6 mouse cellular contexts compared by ENCODE assay signal in genomic region chr8:71815813-71816212, GRCm38 (mm10).
DNase-seq lines count a peak whose midpoint lies in the region; ATAC-seq and TF ChIP-seq lines count a peak whose summit lies in the region.
"Not testable (repeated sequence)": the region's sequence is repeated elsewhere in the genome, so short reads cannot be mapped to it uniquely, and the experiment has no call there.

No protein-coding gene starts in this region.

- not testable (repeated sequence) for H3K36me3 ChIP-seq in forebrain, embryonic 11.5 days (ENCODE audit: control insufficient read depth, insufficient read depth, low read length); hindbrain, embryonic 10.5 days; hindbrain, postnatal 0 days (ENCODE audit: insufficient read depth, low read length); lung, embryonic 14.5 days (ENCODE audit: insufficient read depth); midbrain, postnatal 0 days (ENCODE audit: insufficient read depth, low read length)

- not testable (repeated sequence) for H3K4me2 ChIP-seq in forebrain, embryonic 11.5 days (ENCODE audit: low read depth, low read length, severe bottlenecking); hindbrain, postnatal 0 days (ENCODE audit: low read depth, low read length); lung, embryonic 14.5 days; midbrain, postnatal 0 days (ENCODE audit: low read depth, low read length, poor library complexity, severe bottlenecking)

- not testable (repeated sequence) for ATAC-seq in forebrain, embryonic 11.5 days (replicated peaks; ENCODE audit: low FRiP score); hindbrain, postnatal 0 days; lung, embryonic 14.5 days (ENCODE audit: insufficient read depth); midbrain, postnatal 0 days (ENCODE audit: low FRiP score)

- TF ChIP-seq CTCF in hindbrain, postnatal 0 days (IDR thresholded peaks at IDR 0.05; ENCODE audit: low read depth); lung, embryonic 14.5 days (IDR thresholded peaks at IDR 0.05; ENCODE audit: low read depth); midbrain, postnatal 0 days (IDR thresholded peaks at IDR 0.05): not testable (repeated sequence)

- H3K27me3 ChIP-seq in forebrain, embryonic 11.5 days (ENCODE audit: control insufficient read depth, insufficient read depth, low read length); hindbrain, embryonic 10.5 days (ENCODE audit: insufficient read depth, poor library complexity, severe bottlenecking); hindbrain, postnatal 0 days (ENCODE audit: insufficient read depth, low read length); lung, embryonic 14.5 days (ENCODE audit: insufficient read depth, low read length); midbrain, postnatal 0 days (ENCODE audit: insufficient read depth, low read length): not testable (repeated sequence)

- not testable (repeated sequence) for H3K4me1 ChIP-seq in forebrain, embryonic 11.5 days (replicated peaks; ENCODE audit: control insufficient read depth, insufficient read depth, low read length); hindbrain, embryonic 10.5 days (replicated peaks); hindbrain, postnatal 0 days (ENCODE audit: insufficient read depth, low read length); lung, embryonic 14.5 days (ENCODE audit: insufficient read depth); midbrain, postnatal 0 days (ENCODE audit: insufficient read depth, low read length)

- H3K27ac ChIP-seq in forebrain, embryonic 11.5 days (ENCODE audit: low read depth, low read length); hindbrain, embryonic 10.5 days; hindbrain, postnatal 0 days; lung, embryonic 14.5 days (ENCODE audit: low read depth); midbrain, postnatal 0 days (ENCODE audit: low read depth, low read length): not testable (repeated sequence)

- H3K4me3 ChIP-seq in forebrain, embryonic 11.5 days (ENCODE audit: low read depth, low read length); hindbrain, embryonic 10.5 days; hindbrain, postnatal 0 days (ENCODE audit: low read length); lung, embryonic 14.5 days (ENCODE audit: low read depth, low read length); midbrain, postnatal 0 days (ENCODE audit: low read depth, low read length): not testable (repeated sequence)

- not testable (repeated sequence) for H3K9ac ChIP-seq in forebrain, embryonic 11.5 days (ENCODE audit: low read length); hindbrain, postnatal 0 days (replicated peaks; ENCODE audit: low read length); lung, embryonic 14.5 days; midbrain, postnatal 0 days (replicated peaks; ENCODE audit: low read length, poor library complexity, severe bottlenecking)

- not testable (repeated sequence) for H3K9me3 ChIP-seq in forebrain, embryonic 11.5 days (ENCODE audit: control insufficient read depth, low read length); hindbrain, postnatal 0 days (ENCODE audit: low read length); lung, embryonic 14.5 days (ENCODE audit: low read depth, low read length); midbrain, postnatal 0 days (ENCODE audit: low read length)
- H3K9me3 ChIP-seq in hindbrain, embryonic 10.5 days: peaks cover 10% of the 10 kb centered on the region

- WGBS in forebrain, embryonic 11.5 days: 94% methylated on average over 5 of the region's 5 CpGs
- 93% methylated on average over 5 of the region's 5 CpGs for WGBS in hindbrain, embryonic 10.5 days
- WGBS in hindbrain, postnatal 0 days: 96% methylated on average over 5 of the region's 5 CpGs
- WGBS in lung, embryonic 14.5 days: 90% methylated on average over 5 of the region's 5 CpGs
- WGBS in midbrain, postnatal 0 days: 95% methylated on average over 5 of the region's 5 CpGs

- DNase-seq in CD4-positive helper T cell, adult 2 months (ENCODE audit: low read depth, low spot score): peak; percentile 1
- DNase-seq in forebrain, embryonic 11.5 days (ENCODE audit: low spot score): peak; percentile 39
- DNase-seq in hindbrain, embryonic 10.5 days (ENCODE audit: low spot score): peak; percentile 2
- DNase-seq in hindbrain, postnatal 0 days (ENCODE audit: low spot score): peak; percentile 1
- DNase-seq in lung, embryonic 14.5 days: peak; percentile 0
- peak; percentile 0 for DNase-seq in midbrain, postnatal 0 days (ENCODE audit: low spot score)
